Mouse (Mus musculus): Measurements from ENCODE around the gene Slc22a5.
"Not testable (repeated sequence)": the region's sequence is repeated elsewhere in the genome, so short reads cannot be mapped to it uniquely, and the experiment has no call there.

Gene Slc22a5

GRCm38 (mm10) chr11:53888242-53888641 is 3.2 kb downstream of the Slc22a5 start:
- no peak for DNase-seq (ENCODE audit: low read depth)

- no peak for DNase-seq (ENCODE audit: low read depth)
These were observed 8.2 kb downstream of the Slc22a5 start for GRCm38 (mm10) chr11:53883287-53883686.

GRCm38 (mm10) chr11:53878096-53878495 is 13.4 kb downstream of the Slc22a5 start:
- not testable (repeated sequence) for DNase-seq (ENCODE audit: low read depth)

- DNase-seq (ENCODE audit: low read depth): no peak
These were observed 15.0 kb downstream of the Slc22a5 start for GRCm38 (mm10) chr11:53876488-53876887.

- DNase-seq (ENCODE audit: low read depth): no peak
These were observed 16.8 kb downstream of the Slc22a5 start for GRCm38 (mm10) chr11:53874706-53875105.

GRCm38 (mm10) chr11:53873909-53874704 is 17.4 kb downstream of the Slc22a5 start:
- not testable (repeated sequence) for DNase-seq (ENCODE audit: low read depth)

GRCm38 (mm10) chr11:53871786-53872507 is 19.5 kb downstream of the Slc22a5 start:
- DNase-seq (ENCODE audit: low read depth): no peak

GRCm38 (mm10) chr11:53869172-53869571 is 22.3 kb downstream of the Slc22a5 start:
- DNase-seq (ENCODE audit: low read depth): no peak

- not testable (repeated sequence) for DNase-seq (ENCODE audit: low read depth)
These were observed 23.1 kb downstream of the Slc22a5 start for GRCm38 (mm10) chr11:53868323-53868722.

GRCm38 (mm10) chr11:53864724-53865310 is 26.6 kb downstream of the Slc22a5 start:
- DNase-seq (ENCODE audit: low read depth): not testable (repeated sequence)

GRCm38 (mm10) chr11:53860944-53861343 is 30.5 kb downstream of the Slc22a5 start:
- not testable (repeated sequence) for DNase-seq (ENCODE audit: low read depth)

- not testable (repeated sequence) for DNase-seq (ENCODE audit: low read depth)
These were observed 32.5 kb downstream of the Slc22a5 start, which contains the start of gene Gm12216 for GRCm38 (mm10) chr11:53858761-53859580. Gm12216 (minus strand) TSS chr11:53859256.

GRCm38 (mm10) chr11:53858058-53858760 is 33.3 kb downstream of the Slc22a5 start:
- no peak for DNase-seq (ENCODE audit: low read depth)

- no peak for DNase-seq (ENCODE audit: low read depth)
These were observed 37.8 kb downstream of the Slc22a5 start for GRCm38 (mm10) chr11:53853665-53854064.

- DNase-seq (ENCODE audit: low read depth): no peak
These were observed 39.7 kb downstream of the Slc22a5 start for GRCm38 (mm10) chr11:53851795-53852194.

GRCm38 (mm10) chr11:53849588-53850320 is 41.7 kb downstream of the Slc22a5 start:
- DNase-seq (ENCODE audit: low read depth): peak; percentile 58

- no peak for DNase-seq (ENCODE audit: low read depth)
These were observed 45.8 kb downstream of the Slc22a5 start for GRCm38 (mm10) chr11:53845680-53846079.

- DNase-seq (ENCODE audit: low read depth): no peak
These were observed 48.4 kb downstream of the Slc22a5 start for GRCm38 (mm10) chr11:53843106-53843505.

- DNase-seq (ENCODE audit: low read depth): no peak
These were observed 49.3 kb downstream of the Slc22a5 start for GRCm38 (mm10) chr11:53842161-53842581.

GRCm38 (mm10) chr11:53841514-53841913 is 49.9 kb downstream of the Slc22a5 start:
- DNase-seq (ENCODE audit: low read depth): no peak
